Mouse (Mus musculus) forebrain, postnatal 0 days (tissue): Measurements from ENCODE around the gene Ptprs. TPM values are rescaled to one million over a fixed set of nuclear protein-coding genes. Genes with fewer than 3 reads are reported as not detected.
A peak's percentile ranks its signal among the peaks of the same experiment; 100 is the strongest.

ENCODE experiments used
- ATAC-seq: fragments of 200-750 bp; cut with Nextera tagmentation; 2 replicates; pipeline ENCODE4 v1.8.0; 2017; ENCODE audit warnings: mild to moderate bottlenecking, moderate library complexity
- DNase-seq: peaks from one replicate; pipeline ENCODE4 v3.0.0-alpha.2; 2015
- H3K27ac ChIP-seq: fragments of 300-500 bp; sonication (generic); 2 replicates; pipeline ENCODE4 v1.5.1; 2014; ENCODE audit warnings: low read depth, mild to moderate bottlenecking, antibody characterized with exemption, low read length, moderate library complexity, mixed read lengths
- H3K27me3 ChIP-seq: fragments of 300-500 bp; sonication (generic); 2 replicates; pipeline ENCODE4 v1.6.1; 2014; ENCODE audit warnings: mild to moderate bottlenecking, low read length, mixed read lengths; ENCODE audit not compliant: insufficient read depth
- H3K36me3 ChIP-seq: fragments of 300-500 bp; sonication (generic); 2 replicates; pipeline ENCODE4 v1.6.1; 2014; ENCODE audit warnings: mild to moderate bottlenecking, moderate library complexity; ENCODE audit not compliant: insufficient read depth
- H3K4me1 ChIP-seq: fragments of 300-500 bp; sonication (generic); 2 replicates; pipeline ENCODE4 v1.6.1; 2014; ENCODE audit warnings: antibody characterized with exemption; ENCODE audit not compliant: insufficient read depth
- H3K4me2 ChIP-seq: fragments of 300-500 bp; sonication (generic); 2 replicates; pipeline ENCODE4 v1.6.1; 2014; ENCODE audit warnings: low read depth, mild to moderate bottlenecking, moderate library complexity
- H3K4me3 ChIP-seq: fragments of 300-500 bp; sonication (generic); 2 replicates; pipeline ENCODE4 v1.5.1; 2014; ENCODE audit warnings: low read depth, low read length, mixed read lengths
- H3K9ac ChIP-seq: fragments of 300-500 bp; sonication (generic); 2 replicates; pipeline ENCODE4 v1.6.1; 2014; ENCODE audit warnings: mild to moderate bottlenecking
- H3K9me3 ChIP-seq: fragments of 300-500 bp; sonication (generic); 2 replicates; pipeline ENCODE4 v1.6.1; 2016; ENCODE audit warnings: low read length
- CTCF ChIP-seq: sonication (generic); IDR thresholded peaks from 2 replicates; pipeline ENCODE4 v1.5.1; 2016; ENCODE audit warnings: antibody characterized with exemption, control low read depth, low read depth
- WGBS: fragments of 180-500 bp; shearing (Covaris S2); extraction: QIAGEN DNeasy Blood & Tissue Kit; methylation state at CpG from one replicate; pipeline ENCODE4 v1.1.7; 2014; 5-methylcytosine and 5-hydroxymethylcytosine counted together
- polyA plus RNA-seq: library from polyadenylated mRNA; unstranded; fragments of >200 nt; fragmentation: Nextera tagmentation; extraction: Ambion mirVana; gene quantifications from 2 replicates; pipeline ENCODE4 v1.2.1, GENCODE M21; 2015
- total RNA-seq: library from RNA; depleted of rRNA; stranded (reverse); fragments of >200 nt; gene quantifications from 2 replicates; pipeline ENCODE4 v1.2.3, GENCODE M21; 2014

Gene Ptprs
- total and polyA plus RNA-seq, 2 experiments from 2014 or later = 250 to 711 TPM

DNA sequence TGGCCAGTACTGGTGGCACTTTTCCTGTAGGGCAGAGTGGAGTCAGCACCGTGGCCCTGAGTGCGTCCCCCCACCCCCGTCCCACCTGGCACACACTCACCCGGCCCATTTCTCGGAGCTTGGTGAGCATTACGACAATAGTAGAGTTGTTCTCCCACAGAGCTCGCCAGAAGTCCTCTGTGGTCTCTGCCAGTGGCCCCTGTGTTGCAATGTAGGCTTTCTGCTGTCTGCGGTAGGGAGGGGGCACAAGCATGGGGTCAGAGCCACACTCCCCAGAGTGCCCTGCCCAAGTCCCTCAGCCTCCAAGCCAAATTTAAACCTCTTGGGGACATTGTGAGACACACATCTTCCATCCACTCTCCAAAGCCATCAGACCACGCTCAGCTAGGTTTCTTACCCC lies 61.5 kb downstream of the Ptprs start:
- H3K27ac ChIP-seq = no peak overlapping the region
- no peaks in the 10 kb centered on the region for H3K9me3 ChIP-seq
- no peaks in the 10 kb centered on the region for H3K27me3 ChIP-seq
- H3K4me2 ChIP-seq = no peak overlapping the region
- no peak for TF ChIP-seq CTCF
- H3K4me3 ChIP-seq = no peak overlapping the region
- H3K4me1 ChIP-seq = no peaks in the 10 kb centered on the region
- 91% methylated on average over 9 of the region's 9 CpGs for WGBS
- no peak for DNase-seq
- no peak for ATAC-seq
- H3K9ac ChIP-seq = no peak overlapping the region
- peaks cover 93% of the 10 kb centered on the region for H3K36me3 ChIP-seq

DNA sequence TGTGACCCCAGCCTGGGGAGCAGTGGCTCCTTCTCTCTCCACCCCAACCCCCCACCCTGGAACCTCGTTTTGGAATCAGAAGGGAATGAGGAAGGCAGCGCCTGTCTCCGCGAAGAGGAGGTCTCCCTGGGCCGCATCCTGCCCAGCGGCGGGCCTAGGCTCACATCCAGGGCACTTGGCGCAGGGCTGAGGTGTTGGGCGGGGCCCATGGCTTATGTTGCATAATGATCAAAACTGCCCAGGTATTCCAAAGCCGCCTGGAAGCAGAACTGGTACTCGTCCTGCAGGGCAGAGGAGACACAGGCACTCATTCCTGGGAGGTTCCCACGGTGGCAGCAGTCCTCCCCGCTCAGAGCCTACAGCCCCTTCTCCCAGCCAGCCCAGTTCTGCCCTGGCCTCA lies 63.2 kb downstream of the Ptprs start:
- Histone ChIP-seq H3K9me3 (no peaks in the 10 kb centered on the region), H3K27me3 (no peaks in the 10 kb centered on the region), H3K36me3 (peaks cover 79% of the 10 kb centered on the region), H3K9ac (no peak overlapping the region), H3K4me1 (no peaks in the 10 kb centered on the region), H3K4me2 (no peak overlapping the region), H3K27ac (no peak overlapping the region), H3K4me3 (no peak overlapping the region)
- ATAC-seq = no peak
- no peak for TF ChIP-seq CTCF
- no peak for DNase-seq
- 72% methylated on average over 13 of the region's 13 CpGs for WGBS

DNA sequence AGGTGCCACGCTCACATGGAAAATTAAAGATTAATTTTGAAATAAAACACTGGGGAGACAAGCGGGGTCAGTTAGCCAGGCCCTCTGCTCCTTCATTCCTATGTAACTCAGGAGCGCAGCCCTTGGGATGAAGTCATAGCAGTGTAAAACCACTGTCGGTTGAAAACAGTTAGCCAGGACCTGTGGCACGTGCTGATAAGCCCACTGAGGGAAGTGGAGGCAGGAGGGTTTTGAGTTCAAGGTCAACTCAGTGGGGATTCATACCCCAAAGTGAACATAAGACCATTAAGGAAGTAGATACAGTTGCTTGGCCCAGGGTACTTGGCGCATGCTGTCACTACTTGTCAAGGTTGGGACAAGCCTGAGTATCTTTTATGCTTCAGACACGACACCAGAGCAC lies 64.8 kb downstream of the Ptprs start:
- Histone ChIP-seq H3K4me3 (no peak overlapping the region), H3K27me3 (no peaks in the 10 kb centered on the region), H3K36me3 (peaks cover 63% of the 10 kb centered on the region), H3K4me1 (peaks cover 2% of the 10 kb centered on the region; the same call in 1 of the 2 replicates), H3K27ac (no peak overlapping the region), H3K9ac (no peak overlapping the region), H3K9me3 (no peaks in the 10 kb centered on the region), H3K4me2 (no peak overlapping the region)
- 95% methylated on average over 7 of the region's 7 CpGs for WGBS
- TF ChIP-seq CTCF = no peak
- DNase-seq (no peak), ATAC-seq (no peak)

DNA sequence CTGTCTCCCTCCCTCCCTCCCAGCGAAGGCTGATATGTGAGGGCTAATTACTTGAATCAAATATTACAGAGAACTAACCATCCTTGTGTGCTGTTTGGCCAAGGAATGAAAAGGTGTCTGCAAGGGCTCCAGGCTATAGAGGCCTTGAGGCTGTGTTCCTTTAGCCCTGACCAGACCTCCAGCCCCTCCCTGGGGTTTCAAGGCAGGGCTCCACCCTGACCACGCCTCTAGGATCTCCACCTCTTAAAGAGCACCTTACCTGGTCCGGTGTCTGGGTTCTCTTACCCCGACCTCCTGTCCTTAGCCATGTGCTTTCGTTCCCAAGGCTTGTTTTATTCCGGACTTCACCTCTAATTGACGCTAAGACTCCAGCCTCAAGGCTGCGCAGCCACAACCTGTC lies 66.5 kb downstream of the Ptprs start:
- 32% methylated on average over 8 of the region's 8 CpGs for WGBS
- Histone ChIP-seq H3K36me3 (peaks cover 46% of the 10 kb centered on the region), H3K9ac (no peak overlapping the region; the same call in 1 of the 2 replicates), H3K4me1 (peaks cover 5% of the 10 kb centered on the region; the same call in 1 of the 2 replicates), H3K27ac (peak overlapping the region; percentile 54), H3K9me3 (no peaks in the 10 kb centered on the region), H3K27me3 (no peaks in the 10 kb centered on the region), H3K4me3 (no peak overlapping the region), H3K4me2 (no peak overlapping the region)
- TF ChIP-seq CTCF = no peak
- ATAC-seq = no peak
- no peak for DNase-seq

DNA sequence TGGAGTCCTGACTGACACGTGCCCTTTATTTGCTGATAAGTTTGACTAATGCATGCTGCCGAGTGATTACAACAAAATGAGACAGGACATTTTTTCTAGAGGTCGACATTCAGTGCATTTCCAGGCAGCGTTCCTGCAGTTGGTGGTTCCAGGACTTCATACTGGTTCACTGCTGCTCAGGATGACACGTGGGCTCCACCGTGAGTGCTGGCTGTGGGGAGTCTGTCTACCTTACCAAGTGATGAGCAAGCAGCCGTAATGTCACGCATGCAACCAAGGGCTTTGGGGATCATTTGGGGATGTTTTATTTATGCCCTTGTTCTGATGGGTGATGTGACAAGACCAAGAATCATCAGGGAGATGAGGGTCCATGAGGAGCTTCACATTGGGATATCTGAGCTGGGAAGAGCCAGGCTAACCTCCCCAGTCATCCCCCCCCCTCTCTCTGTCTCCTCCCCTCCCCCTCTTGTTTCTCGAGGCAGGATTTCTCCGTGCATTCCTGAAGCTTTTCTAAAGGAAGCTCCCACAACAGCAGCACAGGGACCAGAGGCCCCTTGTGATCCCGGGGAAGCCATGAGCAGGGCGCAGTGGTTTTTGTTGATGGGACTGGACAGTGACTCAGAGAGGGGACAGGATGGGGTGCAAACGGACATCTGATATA lies 67.2 kb downstream of the Ptprs start:
- DNase-seq (peak; percentile 39), ATAC-seq (peak; percentile 9; the same call in 1 of the 2 replicates)
- H3K4me2 ChIP-seq = no peak overlapping the region
- H3K36me3 ChIP-seq = peaks cover 41% of the 10 kb centered on the region
- peaks cover 5% of the 10 kb centered on the region; the same call in 1 of the 2 replicates for H3K4me1 ChIP-seq
- no peaks in the 10 kb centered on the region for H3K9me3 ChIP-seq
- no peak overlapping the region for H3K4me3 ChIP-seq
- H3K27ac ChIP-seq = peak overlapping the region; percentile 72
- H3K9ac ChIP-seq = no peak overlapping the region
- WGBS = 39% methylated on average over 13 of the region's 13 CpGs
- no peaks in the 10 kb centered on the region for H3K27me3 ChIP-seq
- no peak for TF ChIP-seq CTCF

DNA sequence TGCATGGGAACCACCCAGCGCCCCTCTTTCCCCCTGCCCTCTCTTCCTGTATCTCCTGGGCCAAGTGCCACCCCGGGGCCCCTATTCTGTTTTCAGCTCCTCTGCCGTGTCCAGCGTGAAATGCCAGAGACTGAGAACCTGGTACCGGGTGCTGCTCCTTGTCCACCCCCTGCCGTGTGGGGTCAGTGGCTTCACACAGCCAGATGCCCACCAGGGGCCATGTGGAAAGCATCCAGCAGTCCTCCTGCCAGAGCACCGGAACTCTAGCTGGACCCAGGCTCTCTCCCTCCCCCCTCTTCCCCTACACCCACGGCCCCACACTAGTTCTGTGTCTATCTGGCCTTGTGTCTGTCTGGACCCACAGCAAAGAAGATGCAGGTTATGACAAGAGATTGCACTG lies 68.9 kb downstream of the Ptprs start:
- no peak for TF ChIP-seq CTCF
- Histone ChIP-seq H3K9me3 (no peaks in the 10 kb centered on the region), H3K36me3 (peaks cover 40% of the 10 kb centered on the region), H3K27ac (peak overlapping the region; percentile 74), H3K9ac (no peak overlapping the region), H3K4me3 (no peak overlapping the region), H3K4me2 (no peak overlapping the region), H3K27me3 (no peaks in the 10 kb centered on the region), H3K4me1 (peaks cover 5% of the 10 kb centered on the region; the same call in 1 of the 2 replicates)
- ATAC-seq (no peak), DNase-seq (no peak)
- 39% methylated on average over 8 of the region's 8 CpGs for WGBS

DNA sequence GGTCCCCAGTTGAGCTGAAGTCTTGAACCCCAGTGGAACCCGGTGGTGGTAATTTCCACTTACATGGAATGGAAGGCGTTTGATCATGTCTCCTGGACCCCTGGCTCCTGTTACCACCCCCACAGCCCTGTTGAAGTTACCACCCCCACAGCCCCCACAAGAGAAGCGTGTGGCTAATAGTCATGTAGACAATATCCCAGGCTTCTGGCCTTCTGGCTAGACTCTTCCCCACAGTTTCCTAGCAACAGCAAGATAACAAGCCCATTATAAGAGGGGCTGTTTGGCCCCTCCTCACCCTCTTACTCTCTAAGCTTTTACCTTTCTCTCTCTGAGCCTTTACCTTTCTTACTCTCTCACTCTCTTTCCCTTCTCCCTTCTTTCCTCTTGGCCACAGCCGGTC lies 69.4 kb downstream of the Ptprs start:
- H3K36me3 ChIP-seq = peaks cover 40% of the 10 kb centered on the region
- DNase-seq (peak; percentile 36), ATAC-seq (no peak; the same call in 1 of the 2 replicates)
- no peak overlapping the region for H3K4me3 ChIP-seq
- H3K4me1 ChIP-seq = peaks cover 5% of the 10 kb centered on the region; the same call in 1 of the 2 replicates
- H3K27ac ChIP-seq = peak overlapping the region; percentile 74
- no peak overlapping the region for H3K4me2 ChIP-seq
- H3K9ac ChIP-seq = no peak overlapping the region
- H3K27me3 ChIP-seq = no peaks in the 10 kb centered on the region
- WGBS = 47% methylated on average over 4 of the region's 4 CpGs
- no peaks in the 10 kb centered on the region for H3K9me3 ChIP-seq
- no peak for TF ChIP-seq CTCF
